In genomic region chr1:76637268-76638009, GRCm38 (mm10) we compare ENCODE assay signal across 12 mouse cellular contexts.
A peak's percentile ranks its signal among the peaks of the same experiment; 100 is the strongest.
DNase-seq lines count a peak whose midpoint lies in the region; ATAC-seq and TF ChIP-seq lines count a peak whose summit lies in the region.
"Had no signal": no experiment of that assay in that cellular context is flagged by ENCODE, and none has a peak within 500 bp of the region (broad histone marks: within the 10 kb centered on the region; RNA-seq: fewer than 3 reads in every experiment).

No protein-coding gene starts in this region.

- intact Hi-C loops in left cerebral cortex, postnatal 14 days (cut with DNase I) = no loop called here
- intact Hi-C loops in left cerebral cortex, postnatal 36 days (cut with DNase I) = no loop called here

- WGBS in forebrain, embryonic 13.5 days = 8% methylated on average over 19 of the region's 19 CpGs
- 26% methylated on average over 19 of the region's 19 CpGs for WGBS in neural tube, embryonic 15.5 days
- WGBS in lung, adult 2 months = 82% methylated on average over 19 of the region's 19 CpGs

- peaks cover 24% of the 10 kb centered on the region for H3K4me1 ChIP-seq in forebrain, embryonic 13.5 days
- 0 out of 2 replicates have a peak, but pooled peaks cover 5% of the 10 kb centered on the region for H3K4me1 ChIP-seq in neural tube, embryonic 15.5 days
- H3K4me1 ChIP-seq in lung, adult 2 months (ENCODE audit: control insufficient read depth, insufficient read depth, low read length) = no peaks in the 10 kb centered on the region
- H3K4me1 ChIP-seq: heart, embryonic 15.5 days had no signal

- H3K4me3 ChIP-seq in forebrain, embryonic 13.5 days = peak overlapping the region; percentile 27
- H3K4me3 ChIP-seq in neural tube, embryonic 15.5 days (replicated peaks) = peak overlapping the region; percentile 27
- H3K4me3 ChIP-seq in lung, adult 2 months (replicated peaks; ENCODE audit: extremely low read depth, low read depth, low read length) = no peak overlapping the region
- H3K4me3 ChIP-seq: heart, embryonic 15.5 days had no signal

- no peak for TF ChIP-seq POLR2A in lung, adult 2 months (IDR thresholded peaks at IDR 0.05; ENCODE audit: borderline replicate concordance, extremely low read depth, low read depth, low read length)

- no peaks in the 10 kb centered on the region for H3K27me3 ChIP-seq in forebrain, embryonic 13.5 days
- H3K27me3 ChIP-seq in neural tube, embryonic 15.5 days (replicated peaks) = no peaks in the 10 kb centered on the region
- H3K27me3 ChIP-seq: heart, embryonic 15.5 days had no signal

- DNase-seq in left cerebral cortex, postnatal 14 days (ENCODE audit: low spot score in 2 of 2) = peak; percentile 13 to 15
- no peak for DNase-seq in left cerebral cortex, postnatal 36 days (ENCODE audit: low spot score in 2 of 2)
- DNase-seq in layer of hippocampus, adult 9-11 months = peak; percentile 59
- no peak for DNase-seq in lung, adult 2 months
- no peak for DNase-seq in liver
- DNase-seq in adrenal gland, postnatal 14 days = no peak
- DNase-seq: cerebellum, adult 11 months; kidney, postnatal 10 days; thymus, adult 2 months had no signal

- no peaks in the 10 kb centered on the region for H3K36me3 ChIP-seq in forebrain, embryonic 13.5 days (ENCODE audit: poor library complexity, severe bottlenecking)
- no peaks in the 10 kb centered on the region for H3K36me3 ChIP-seq in neural tube, embryonic 15.5 days
- H3K36me3 ChIP-seq: heart, embryonic 15.5 days had no signal

- H3K4me2 ChIP-seq in forebrain, embryonic 13.5 days = peak overlapping the region; percentile 53
- peak overlapping the region; percentile 50 for H3K4me2 ChIP-seq in neural tube, embryonic 15.5 days
- H3K4me2 ChIP-seq: heart, embryonic 15.5 days had no signal

- no peak for TF ChIP-seq CTCF in lung, adult 2 months (IDR thresholded peaks at IDR 0.05; ENCODE audit: insufficient read depth, low read length)

- peak; percentile 93 for ATAC-seq in forebrain, embryonic 13.5 days
- no peak for ATAC-seq in neural tube, embryonic 15.5 days (ENCODE audit: low FRiP score)

- peak overlapping the region; percentile 59 for H3K27ac ChIP-seq in forebrain, embryonic 13.5 days
- H3K27ac ChIP-seq in neural tube, embryonic 15.5 days (replicated peaks) = 0 out of 2 replicates have a peak overlapping the region, but pooled peaks have one; percentile 13
- H3K27ac ChIP-seq: heart, embryonic 15.5 days had no signal

- peak overlapping the region; percentile 39 for H3K9ac ChIP-seq in forebrain, embryonic 13.5 days
- peak overlapping the region; percentile 26; the same call in 1 of the 2 replicates for H3K9ac ChIP-seq in neural tube, embryonic 15.5 days (replicated peaks)
- H3K9ac ChIP-seq: heart, embryonic 15.5 days had no signal

- H3K9me3 ChIP-seq in forebrain, embryonic 13.5 days (replicated peaks) = no peaks in the 10 kb centered on the region
- no peaks in the 10 kb centered on the region for H3K9me3 ChIP-seq in neural tube, embryonic 15.5 days (replicated peaks)
- H3K9me3 ChIP-seq: heart, embryonic 15.5 days had no signal

Comparison
In these comparisons a context has a peak if more than half of its experiments do, and no peak if none do; other contexts are left out.
1. DNase-seq: peak in left cerebral cortex, postnatal 14 days (2 of 2) and layer of hippocampus, adult 9-11 months (single experiment); none in left cerebral cortex, postnatal 36 days (0 of 2), lung, adult 2 months (single experiment), liver (single experiment) and adrenal gland, postnatal 14 days (single experiment).